Mouse (Mus musculus): ENCODE measurements around the gene Surf4. TPM values are rescaled to one million over a fixed set of nuclear protein-coding genes. Genes with fewer than 3 reads are reported as not detected.

The Surf4 gene
- total and polyA plus RNA-seq, 3 experiments = 109 to 161 (median 140) TPM

DNA sequence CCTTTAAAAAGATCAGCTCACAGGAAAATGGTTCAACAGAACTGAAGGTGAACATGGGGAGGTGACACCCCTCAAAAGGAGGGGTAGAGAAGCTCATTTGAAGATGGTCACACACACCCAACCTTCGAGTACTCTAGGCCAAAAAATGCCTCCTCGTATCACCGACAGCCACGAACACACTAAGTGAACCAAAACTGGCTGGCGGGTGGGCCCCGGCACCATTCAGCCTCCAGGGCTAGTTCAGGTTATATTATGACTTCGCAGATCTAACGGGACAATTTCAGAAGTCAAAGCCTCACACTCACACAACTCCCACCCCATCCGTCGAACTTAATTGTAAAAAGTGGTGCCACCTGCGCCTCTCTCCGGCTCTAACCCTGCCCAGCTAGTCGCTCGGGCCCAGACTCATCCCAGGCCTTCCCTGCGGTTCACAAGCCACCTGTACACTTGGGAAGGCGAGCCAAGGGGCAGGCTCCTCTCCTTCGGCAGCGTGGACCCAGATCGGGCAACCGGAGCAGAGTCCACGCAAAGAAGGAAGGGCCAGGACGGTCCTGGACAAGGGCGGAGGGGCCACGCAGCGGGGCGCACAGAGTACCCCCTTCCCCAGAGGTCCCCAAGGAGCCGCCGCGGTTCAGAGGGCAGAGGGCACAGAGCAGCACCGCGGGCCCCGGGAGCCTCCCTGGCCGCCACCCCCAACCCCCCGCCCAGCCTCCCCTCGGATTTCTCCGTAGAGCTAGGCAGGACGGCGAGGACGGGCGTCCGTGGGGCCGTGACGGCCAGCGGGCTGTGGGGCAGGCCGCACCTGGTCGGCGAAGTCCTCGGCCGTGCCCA, 1.0 kb downstream of the Surf4 start:
- in situ Hi-C loops (cut with MboI; ENCODE audit: low pct_ligation_motif_present, low pct_unique_long_range_greater_than_20kb, low sequenced_read_pairs) (no loop called here), dilution Hi-C loops (cut with MboI; ENCODE audit: extremely low pct_ligation_motif_present, extremely low pct_unique_long_range_greater_than_20kb, low sequenced_read_pairs) (no loop called here)
- DNase-seq (ENCODE audit: extremely low read depth) = no peak
- H3K27ac ChIP-seq (ENCODE audit: insufficient read depth, low read depth) = peak overlapping the region; percentile 61
- H3K4me1 ChIP-seq (ENCODE audit: control insufficient read depth in 1 of 2, insufficient read depth in 2 of 2) = peaks cover 22 to 73% of the 10 kb centered on the region in 2 experiments
- H3K36me3 ChIP-seq (replicated peaks in 1 of 2; ENCODE audit: control insufficient read depth in 1 of 2, insufficient read depth in 1 of 2, low read length in 1 of 2) = peaks cover 22 to 40% of the 10 kb centered on the region in 2 experiments
- peaks cover 51% of the 10 kb centered on the region for H3K79me2 ChIP-seq (replicated peaks; ENCODE audit: control insufficient read depth, extremely low read depth, insufficient read depth, poor library complexity, severe bottlenecking)
- H3K27me3 ChIP-seq (replicated peaks) = no peaks in the 10 kb centered on the region
- H3K4me3 ChIP-seq (replicated peaks in 1 of 3; ENCODE audit: low read depth in 2 of 3, low read length in 2 of 3, poor library complexity in 1 of 3) = peak overlapping the region; percentile 83 to 94 (median 94)
- peak overlapping the region; percentile 89; the same call in 1 of the 2 replicates for H3K4me2 ChIP-seq (ENCODE audit: insufficient read depth, low read depth, poor library complexity, severe bottlenecking)
- no peaks in the 10 kb centered on the region for H3K9me3 ChIP-seq (replicated peaks; ENCODE audit: low read length)
- H3K9ac ChIP-seq (ENCODE audit: insufficient read depth, low read depth) = peak overlapping the region; percentile 96
- 0 out of 2 replicates have a peak, but pooled peaks have one; percentile 21 for TF ChIP-seq TBP (conservative IDR thresholded peaks at IDR 0.05; ENCODE audit: low read depth, low read length)
- TF ChIP-seq SIN3A (IDR thresholded peaks at IDR 0.05; ENCODE audit: low read length) = peak; percentile 74
- 0 out of 2 replicates have a peak, but pooled peaks have one; percentile 24 for TF ChIP-seq KAT2A (IDR thresholded peaks at IDR 0.05; ENCODE audit: insufficient replicate concordance, low read length)
- TF ChIP-seq UBTF (IDR thresholded peaks at IDR 0.05; ENCODE audit: low read depth, low read length) = no peak

DNA sequence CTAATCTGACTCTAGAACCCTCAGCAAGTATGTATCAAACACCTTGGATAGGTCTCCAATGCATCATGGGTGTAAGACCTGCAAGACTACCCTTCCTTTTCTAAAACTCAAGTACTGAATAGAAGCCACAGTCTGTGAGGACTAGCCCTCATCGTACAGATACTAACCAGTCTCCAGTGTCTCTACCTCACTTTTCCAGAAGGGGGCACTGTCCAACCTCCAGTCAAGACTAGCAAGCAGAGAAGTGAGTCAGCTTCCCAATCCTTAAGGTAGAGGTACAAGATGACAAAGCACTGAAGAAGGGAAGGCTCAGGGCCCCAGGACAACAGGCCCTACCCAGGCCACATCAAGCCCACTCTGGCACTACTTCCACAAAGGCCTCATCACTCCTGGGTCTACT, 3.3 kb downstream of the Surf4 start:
- no peaks in the 10 kb centered on the region for H3K27me3 ChIP-seq (replicated peaks)
- H3K4me3 ChIP-seq (replicated peaks in 1 of 3; ENCODE audit: low read depth in 2 of 3, low read length in 2 of 3, poor library complexity in 1 of 3) = peak overlapping the region in 1 of 3 experiments; percentile 14
- dilution Hi-C loops (cut with MboI; ENCODE audit: extremely low pct_ligation_motif_present, extremely low pct_unique_long_range_greater_than_20kb, low sequenced_read_pairs) = no loop called here
- H3K9ac ChIP-seq (ENCODE audit: insufficient read depth, low read depth) = peak overlapping the region; percentile 96; the same call in 1 of the 2 replicates
- H3K9me3 ChIP-seq (replicated peaks; ENCODE audit: low read length) = no peaks in the 10 kb centered on the region
- TF ChIP-seq RAD21 (IDR thresholded peaks at IDR 0.05; ENCODE audit: low read depth, low read length) (peak; percentile 76), SMC3 (IDR thresholded peaks at IDR 0.05; ENCODE audit: low read depth, low read length) (peak; percentile 59), CTCF (conservative IDR thresholded peaks at IDR 0.05 in 1 of 2, IDR thresholded peaks at IDR 0.05 in 1 of 2; ENCODE audit: low read depth in 2 of 2, low read length in 2 of 2) (peak; percentile 57 to 86), USF2 (conservative IDR thresholded peaks at IDR 0.05; ENCODE audit: low read depth, low read length) (no peak)
- H3K4me1 ChIP-seq (ENCODE audit: control insufficient read depth in 1 of 2, insufficient read depth in 2 of 2) = peaks cover 21 to 59% of the 10 kb centered on the region in 2 experiments
- in situ Hi-C loops (cut with MboI; ENCODE audit: low pct_ligation_motif_present, low pct_unique_long_range_greater_than_20kb, low sequenced_read_pairs) = no loop called here
- H3K79me2 ChIP-seq (replicated peaks; ENCODE audit: control insufficient read depth, extremely low read depth, insufficient read depth, poor library complexity, severe bottlenecking) = peaks cover 66% of the 10 kb centered on the region
- peaks cover 38 to 62% of the 10 kb centered on the region in 2 experiments for H3K36me3 ChIP-seq (replicated peaks in 1 of 2; ENCODE audit: control insufficient read depth in 1 of 2, insufficient read depth in 1 of 2, low read length in 1 of 2)
- H3K27ac ChIP-seq (ENCODE audit: insufficient read depth, low read depth) = peak overlapping the region; percentile 38; the same call in 1 of the 2 replicates
- DNase-seq (ENCODE audit: extremely low read depth) = peak; percentile 80
- H3K4me2 ChIP-seq (ENCODE audit: insufficient read depth, low read depth, poor library complexity, severe bottlenecking) = peak overlapping the region; percentile 30; the same call in 1 of the 2 replicates

DNA sequence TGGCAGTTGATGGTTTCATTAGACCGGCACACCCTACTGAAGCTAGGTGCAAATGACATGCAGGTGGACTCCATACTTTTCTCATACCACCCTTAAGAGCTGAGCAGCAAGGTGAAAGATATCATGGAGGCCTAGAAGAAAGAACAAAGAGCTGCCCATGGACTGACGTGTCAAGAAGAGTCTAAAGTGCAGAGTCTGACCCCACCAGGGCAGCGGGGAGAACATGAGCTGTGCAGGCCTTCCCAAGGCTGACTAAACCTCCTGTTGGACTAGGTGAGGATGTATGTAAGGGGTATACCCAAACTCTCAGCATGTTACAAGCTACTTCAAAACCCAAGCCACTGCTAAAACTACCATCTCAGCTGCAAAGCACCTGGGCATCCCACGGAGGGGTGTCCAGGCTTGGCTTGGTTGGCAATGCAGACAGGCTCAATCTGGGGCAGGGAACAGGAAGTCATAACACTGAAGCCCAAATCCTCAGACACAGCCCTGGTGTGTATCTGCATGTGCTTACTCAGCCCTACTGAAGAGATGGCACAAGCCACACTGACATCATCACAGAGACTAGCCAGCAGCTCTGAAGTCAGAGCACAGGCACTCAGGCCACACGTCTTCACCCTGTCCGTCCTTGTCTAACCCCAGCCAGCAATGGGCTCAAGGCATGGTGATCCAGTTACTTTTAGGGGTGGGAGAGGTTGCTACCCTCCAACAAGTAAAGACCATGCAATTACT, 5.8 kb downstream of the Surf4 start:
- dilution Hi-C loops (cut with MboI; ENCODE audit: extremely low pct_ligation_motif_present, extremely low pct_unique_long_range_greater_than_20kb, low sequenced_read_pairs) = no loop called here
- Histone ChIP-seq H3K27ac (ENCODE audit: insufficient read depth, low read depth) (no peak overlapping the region), H3K4me2 (ENCODE audit: insufficient read depth, low read depth, poor library complexity, severe bottlenecking) (no peak overlapping the region), H3K36me3 (replicated peaks in 1 of 2; ENCODE audit: control insufficient read depth in 1 of 2, insufficient read depth in 1 of 2, low read length in 1 of 2) (peaks cover 61 to 86% of the 10 kb centered on the region in 2 experiments), H3K79me2 (replicated peaks; ENCODE audit: control insufficient read depth, extremely low read depth, insufficient read depth, poor library complexity, severe bottlenecking) (peaks cover 65% of the 10 kb centered on the region), H3K4me1 (ENCODE audit: control insufficient read depth in 1 of 2, insufficient read depth in 2 of 2) (peaks cover 12 to 42% of the 10 kb centered on the region in 2 experiments), H3K9ac (ENCODE audit: insufficient read depth, low read depth) (no peak overlapping the region), H3K9me3 (replicated peaks; ENCODE audit: low read length) (no peaks in the 10 kb centered on the region), H3K4me3 (replicated peaks in 1 of 3; ENCODE audit: low read depth in 2 of 3, low read length in 2 of 3, poor library complexity in 1 of 3) (no peak overlapping the region), H3K27me3 (replicated peaks) (no peaks in the 10 kb centered on the region)
- DNase-seq (ENCODE audit: extremely low read depth) = no peak
- in situ Hi-C loops (cut with MboI; ENCODE audit: low pct_ligation_motif_present, low pct_unique_long_range_greater_than_20kb, low sequenced_read_pairs) = loop anchor here (5.0 kb wide), 1 partner anchor 94 kb away; no protein-coding TSS in a partner anchor
- TF ChIP-seq E2F4 (IDR thresholded peaks at IDR 0.05; ENCODE audit: insufficient replicate concordance, low read depth, low read length) (no peak), USF2 (conservative IDR thresholded peaks at IDR 0.05; ENCODE audit: low read depth, low read length) (no peak), CTCF (conservative IDR thresholded peaks at IDR 0.05 in 1 of 2, IDR thresholded peaks at IDR 0.05 in 1 of 2; ENCODE audit: low read depth in 2 of 2, low read length in 2 of 2) (no peak), MYC (IDR thresholded peaks at IDR 0.05; ENCODE audit: low read depth, low read length) (no peak), NELFE (IDR thresholded peaks at IDR 0.05; ENCODE audit: low read depth, low read length) (no peak), JUN (IDR thresholded peaks at IDR 0.05; ENCODE audit: insufficient read depth, low read depth, low read length) (no peak), SIN3A (IDR thresholded peaks at IDR 0.05; ENCODE audit: low read length) (no peak), ZMIZ1 (IDR thresholded peaks at IDR 0.05; ENCODE audit: low read depth, low read length) (no peak), MAZ (IDR thresholded peaks at IDR 0.05; ENCODE audit: low read depth, low read length) (no peak), MXI1 (IDR thresholded peaks at IDR 0.05; ENCODE audit: low read depth, low read length) (no peak), BHLHE40 (IDR thresholded peaks at IDR 0.05; ENCODE audit: low read depth, low read length) (no peak)

Measured in CH12.LX (cell line).